Mouse (Mus musculus): ENCODE data around the gene Olfr1094. TPM values are rescaled to one million over a fixed set of nuclear protein-coding genes. Genes with fewer than 3 reads are reported as not detected.

The Olfr1094 gene
- not detected in 2 replicates for polyA plus RNA-seq (2012; rRNA removed)

DNA sequence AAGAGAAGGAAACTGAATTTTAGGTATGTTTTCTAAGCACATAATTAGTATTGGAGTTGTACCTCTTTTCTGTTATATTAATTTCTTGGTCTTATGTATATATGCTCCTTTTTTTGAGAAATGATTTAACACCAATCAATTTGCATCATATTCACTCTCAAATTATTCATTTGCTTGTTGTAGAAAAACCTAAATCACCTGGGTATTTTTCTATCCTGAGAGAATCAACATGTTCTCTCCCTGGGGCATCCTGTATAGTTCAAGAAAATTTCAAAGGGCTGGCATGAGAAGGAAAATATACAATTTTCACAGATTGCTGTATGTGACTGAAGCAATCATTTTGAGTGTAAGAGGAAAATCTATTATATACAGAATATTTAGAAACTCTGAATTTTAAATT, at the start of gene Olfr1094:
Olfr1094 (plus strand) TSS at position 301 of the 400 bp plus-strand sequence.
- DNase-seq (ENCODE audit: low read depth, low spot score) = no peak

DNA sequence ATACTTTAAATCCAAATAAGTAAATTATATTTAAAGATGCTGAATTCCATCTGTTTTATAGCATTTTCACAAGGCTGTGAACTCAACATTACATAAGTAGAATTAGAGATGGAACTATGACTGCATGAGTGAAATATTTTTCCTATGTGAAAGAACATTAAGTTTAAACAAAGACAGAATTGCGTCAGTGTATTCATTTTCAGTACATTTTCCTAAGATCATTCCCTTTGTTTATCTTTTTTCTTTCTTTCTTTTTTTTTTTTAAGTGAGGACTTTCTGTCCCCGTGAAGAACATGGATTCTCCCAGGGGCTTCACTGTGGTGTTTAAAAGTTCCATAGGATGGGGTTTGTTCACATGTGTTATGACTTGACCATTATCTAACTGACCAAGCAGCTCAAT, 42.3 kb upstream of the Olfr1094 start, which contains the start of gene Olfr1093:
Olfr1093 (plus strand) TSS at position 301 of the 400 bp plus-strand sequence.
- DNase-seq (ENCODE audit: low read depth, low spot score) = no peak
- WGBS = 59% methylated on average over 2 of the region's 2 CpGs

DNA sequence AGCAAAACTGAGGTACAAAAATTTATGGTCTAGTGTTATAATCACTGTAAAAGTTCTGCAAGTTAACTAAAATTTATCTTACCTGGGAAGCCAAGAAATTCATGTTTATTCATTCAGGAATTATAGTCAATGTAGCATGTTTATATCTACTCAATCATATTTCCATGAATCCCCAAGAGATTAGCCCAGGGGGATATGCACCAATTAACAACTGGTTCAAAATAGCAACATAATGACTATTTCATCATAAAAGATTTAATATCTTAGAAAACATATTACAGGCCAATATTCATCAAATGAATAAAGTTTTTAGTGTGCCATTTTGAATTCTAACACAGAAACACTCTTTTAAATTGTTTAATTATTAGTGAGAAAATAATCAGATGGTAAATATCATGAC, 14.5 kb upstream of the Olfr1094 start, which contains the start of gene Olfr141:
Olfr141 (minus strand) TSS at position 101 of the 400 bp plus-strand sequence.
- DNase-seq (ENCODE audit: low read depth, low spot score) = no peak

DNA sequence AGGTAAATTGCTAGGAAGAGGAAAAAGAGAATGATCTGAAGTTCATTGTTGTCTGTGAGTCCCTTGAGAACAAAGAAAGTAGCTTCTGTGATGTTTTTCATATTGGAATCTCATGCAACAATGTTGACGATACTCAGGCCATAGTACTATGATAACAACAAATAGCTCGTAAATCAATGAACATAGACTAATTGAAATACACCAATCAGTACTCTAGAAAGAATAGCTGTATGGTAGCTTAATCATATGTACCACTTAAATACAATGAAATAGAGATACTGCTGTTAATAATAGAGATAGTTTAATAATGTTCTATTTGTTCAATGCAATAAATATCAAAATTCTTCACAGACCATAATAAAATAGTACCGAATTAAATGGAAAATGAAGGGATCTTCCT, 27.1 kb downstream of the Olfr1094 start, which contains the start of gene Olfr1095:
Olfr1095 (minus strand) TSS at position 101 of the 400 bp plus-strand sequence.
- 83% methylated on average over 3 of the region's 3 CpGs for WGBS
- no peak for DNase-seq (ENCODE audit: low read depth, low spot score)

DNA sequence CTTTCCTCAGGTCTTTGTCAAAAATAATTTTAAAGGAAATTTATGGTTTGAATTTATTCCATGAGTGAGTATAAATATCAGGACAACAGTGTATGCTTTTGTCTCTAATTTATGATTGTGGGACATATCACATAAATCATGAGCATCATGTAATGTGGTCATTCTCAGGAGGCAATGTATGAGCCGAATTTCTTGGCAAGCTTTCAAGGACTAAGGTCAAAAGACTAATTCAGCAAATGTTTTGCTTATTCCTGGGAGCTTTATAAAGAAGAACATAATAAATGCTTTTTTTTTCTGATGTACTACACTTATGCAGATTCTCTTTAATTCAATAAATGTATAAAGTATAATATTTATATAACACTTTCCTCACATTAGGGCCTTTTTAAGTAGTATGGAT, 50.2 kb downstream of the Olfr1094 start, which contains the start of gene Gm13723:
Gm13723 (minus strand) TSS at position 101 of the 400 bp plus-strand sequence.
- 36% methylated on average over 1 of the region's 1 CpGs for WGBS
- DNase-seq (ENCODE audit: low read depth, low spot score) = no peak

Other genes with a start within 250 kb of the Olfr1094 start
- not detected in 2 replicates for gene Olfr1082, start 225.7 kb upstream of the Olfr1094 start, polyA plus RNA-seq (2012; rRNA removed)
- gene Olfr1084, start 184.9 kb upstream of the Olfr1094 start, polyA plus RNA-seq (2012; rRNA removed) = not detected in 2 replicates
- not detected in 2 replicates for gene Olfr1085, start 162.6 kb upstream of the Olfr1094 start, polyA plus RNA-seq (2012; rRNA removed)
- gene Olfr1086, start 144.6 kb upstream of the Olfr1094 start, polyA plus RNA-seq (2012; rRNA removed) = not detected in 2 replicates
- not detected in 2 replicates for gene Olfr1087, start 126.3 kb upstream of the Olfr1094 start, polyA plus RNA-seq (2012; rRNA removed)
- not detected in 2 replicates for gene Olfr1089, start 91.0 kb upstream of the Olfr1094 start, polyA plus RNA-seq (2012; rRNA removed)
- gene Olfr1090, start 65.7 kb upstream of the Olfr1094 start, polyA plus RNA-seq (2012; rRNA removed) = not detected in 2 replicates
- gene Olfr1093, start 42.2 kb upstream of the Olfr1094 start, polyA plus RNA-seq (2012; rRNA removed) = not detected in 2 replicates
- not detected in 2 replicates for gene Olfr141, start 14.6 kb upstream of the Olfr1094 start, polyA plus RNA-seq (2012; rRNA removed)
- gene Olfr1095, start 27.0 kb downstream of the Olfr1094 start, polyA plus RNA-seq (2012; rRNA removed) = not detected in 2 replicates
- gene Gm13723, start 50.1 kb downstream of the Olfr1094 start, polyA plus RNA-seq (2012; rRNA removed) = not detected in 2 replicates
- not detected in 2 replicates for gene Olfr1097, start 67.6 kb downstream of the Olfr1094 start, polyA plus RNA-seq (2012; rRNA removed)
- gene Olfr1098, start 99.9 kb downstream of the Olfr1094 start, polyA plus RNA-seq (2012; rRNA removed) = not detected in 2 replicates
- gene Olfr1099, start 136.0 kb downstream of the Olfr1094 start, polyA plus RNA-seq (2012; rRNA removed) = not detected in 2 replicates
- gene Olfr1100, start 155.3 kb downstream of the Olfr1094 start, polyA plus RNA-seq (2012; rRNA removed) = not detected in 2 replicates
- gene Olfr1101, start 166.6 kb downstream of the Olfr1094 start, polyA plus RNA-seq (2012; rRNA removed) = not detected in 2 replicates
- gene Olfr1102, start 173.7 kb downstream of the Olfr1094 start, polyA plus RNA-seq (2012; rRNA removed) = not detected in 2 replicates
- not detected in 2 replicates for gene Olfr1104, start 202.4 kb downstream of the Olfr1094 start, polyA plus RNA-seq (2012; rRNA removed)
- not detected in 2 replicates for gene Olfr1105, start 211.9 kb downstream of the Olfr1094 start, polyA plus RNA-seq (2012; rRNA removed)
- gene Olfr1106, start 227.6 kb downstream of the Olfr1094 start, polyA plus RNA-seq (2012; rRNA removed) = not detected in 2 replicates

Data from large intestine, adult 2 months (tissue).